Mouse (Mus musculus) limb, embryonic 12.5 days (tissue): ENCODE measurements around the gene Cmya5. TPM values are rescaled to one million over a fixed set of nuclear protein-coding genes. Genes with fewer than 3 reads are reported as not detected.

Experiments used
- ATAC-seq: fragments of 200-750 bp; cut with Nextera tagmentation; 2 replicates; pipeline ENCODE4 v1.8.0; 2017; ENCODE audit warnings: low read depth, moderate TSS enrichment; ENCODE audit not compliant: insufficient number of reproducible peaks, insufficient read depth, low FRiP score, low TSS enrichment
- H3K27ac ChIP-seq: fragments of 300-500 bp; sonication (generic); 2 replicates; pipeline ENCODE4 v1.5.1; 2016; ENCODE audit warnings: mild to moderate bottlenecking, moderate library complexity
- H3K27me3 ChIP-seq: fragments of 300-500 bp; sonication (generic); 2 replicates; pipeline ENCODE4 v1.6.1; 2016; ENCODE audit warnings: mild to moderate bottlenecking, moderate library complexity
- H3K36me3 ChIP-seq: fragments of 300-500 bp; sonication (generic); 2 replicates; pipeline ENCODE4 v1.6.1; 2016; ENCODE audit warnings: mild to moderate bottlenecking, moderate library complexity
- H3K4me1 ChIP-seq: fragments of 300-500 bp; sonication (generic); replicated peaks from 2 replicates; pipeline ENCODE4 v1.6.1; 2016
- H3K4me2 ChIP-seq: fragments of 300-500 bp; sonication (generic); 2 replicates; pipeline ENCODE4 v1.6.1; 2016; ENCODE audit warnings: mild to moderate bottlenecking, moderate library complexity
- H3K4me3 ChIP-seq: fragments of 300-500 bp; sonication (generic); replicated peaks from 2 replicates; pipeline ENCODE4 v1.5.1; 2016; ENCODE audit warnings: mild to moderate bottlenecking
- H3K9ac ChIP-seq: fragments of 300-500 bp; sonication (generic); replicated peaks from 2 replicates; pipeline ENCODE4 v1.6.1; 2016; ENCODE audit warnings: mild to moderate bottlenecking, moderate library complexity
- H3K9me3 ChIP-seq: fragments of 300-500 bp; sonication (generic); 2 replicates; pipeline ENCODE4 v1.6.1; 2016; ENCODE audit warnings: mild to moderate bottlenecking, moderate library complexity
- WGBS: fragments of 180-500 bp; shearing (Covaris S2); methylation state at CpG from one replicate; pipeline ENCODE4 v1.1.7; 2016; 5-methylcytosine and 5-hydroxymethylcytosine counted together
- polyA plus RNA-seq: library from polyadenylated mRNA; unstranded; fragments of >200 nt; fragmentation: Nextera tagmentation; extraction: Ambion mirVana; gene quantifications from 2 replicates; pipeline ENCODE4 v1.2.1, GENCODE M21; 2016

Cmya5 gene
- polyA plus RNA-seq, 1 experiment from 2014 or later, result 0.03 TPM

GRCm38 (mm10) chr13:93117241-93117640, 27.3 kb downstream of the Cmya5 start:
- H3K9me3 ChIP-seq, result no peaks in the 10 kb centered on the region
- H3K9ac ChIP-seq, result no peak overlapping the region
- no peaks in the 10 kb centered on the region for H3K27me3 ChIP-seq
- H3K4me3 ChIP-seq, result no peak overlapping the region
- ATAC-seq, result no peak
- H3K27ac ChIP-seq, result no peak overlapping the region
- H3K4me1 ChIP-seq, result no peaks in the 10 kb centered on the region
- no peaks in the 10 kb centered on the region for H3K36me3 ChIP-seq
- 81% methylated on average over 7 of the region's 7 CpGs for WGBS
- no peak overlapping the region for H3K4me2 ChIP-seq

- 84% methylated on average over 4 of the region's 4 CpGs for WGBS
- no peaks in the 10 kb centered on the region for H3K36me3 ChIP-seq
- H3K9me3 ChIP-seq, result no peaks in the 10 kb centered on the region
- H3K27ac ChIP-seq, result no peak overlapping the region
- ATAC-seq, result no peak
- H3K4me1 ChIP-seq, result no peaks in the 10 kb centered on the region
- no peaks in the 10 kb centered on the region for H3K27me3 ChIP-seq
- H3K4me2 ChIP-seq, result no peak overlapping the region
- no peak overlapping the region for H3K4me3 ChIP-seq
- H3K9ac ChIP-seq, result no peak overlapping the region
Observed at GRCm38 (mm10) chr13:93102340-93103090, 42.0 kb downstream of the Cmya5 start.

GRCm38 (mm10) chr13:93098596-93098995, 45.9 kb downstream of the Cmya5 start:
- Histone ChIP-seq H3K4me2 (no peak overlapping the region), H3K4me3 (no peak overlapping the region), H3K9ac (no peak overlapping the region), H3K27me3 (no peaks in the 10 kb centered on the region), H3K9me3 (no peaks in the 10 kb centered on the region), H3K4me1 (no peaks in the 10 kb centered on the region), H3K36me3 (no peaks in the 10 kb centered on the region), H3K27ac (no peak overlapping the region)
- 82% methylated on average over 3 of the region's 3 CpGs for WGBS
- no peak for ATAC-seq

- ATAC-seq, result no peak
- no peak overlapping the region for H3K4me3 ChIP-seq
- H3K9me3 ChIP-seq, result no peaks in the 10 kb centered on the region
- H3K4me1 ChIP-seq, result no peaks in the 10 kb centered on the region
- no peak overlapping the region for H3K27ac ChIP-seq
- H3K36me3 ChIP-seq, result no peaks in the 10 kb centered on the region
- no peak overlapping the region for H3K9ac ChIP-seq
- no peak overlapping the region for H3K4me2 ChIP-seq
- H3K27me3 ChIP-seq, result no peaks in the 10 kb centered on the region
- 91% methylated on average over 6 of the region's 6 CpGs for WGBS
Observed at GRCm38 (mm10) chr13:93096643-93097042, 47.9 kb downstream of the Cmya5 start.

GRCm38 (mm10) chr13:93095097-93095791, 49.3 kb downstream of the Cmya5 start:
- Histone ChIP-seq H3K4me3 (no peak overlapping the region), H3K27ac (no peak overlapping the region), H3K36me3 (no peaks in the 10 kb centered on the region), H3K27me3 (no peaks in the 10 kb centered on the region), H3K4me2 (no peak overlapping the region), H3K9ac (no peak overlapping the region), H3K4me1 (no peaks in the 10 kb centered on the region), H3K9me3 (no peaks in the 10 kb centered on the region)
- WGBS, result 84% methylated on average over 15 of the region's 15 CpGs
- ATAC-seq, result no peak

GRCm38 (mm10) chr13:93094204-93094935, 50.2 kb downstream of the Cmya5 start:
- 83% methylated on average over 10 of the region's 10 CpGs for WGBS
- Histone ChIP-seq H3K4me1 (no peaks in the 10 kb centered on the region), H3K36me3 (no peaks in the 10 kb centered on the region), H3K4me2 (no peak overlapping the region), H3K27me3 (no peaks in the 10 kb centered on the region), H3K9me3 (no peaks in the 10 kb centered on the region), H3K4me3 (no peak overlapping the region), H3K9ac (no peak overlapping the region), H3K27ac (no peak overlapping the region)
- ATAC-seq, result no peak

- Histone ChIP-seq H3K27me3 (no peaks in the 10 kb centered on the region), H3K4me1 (no peaks in the 10 kb centered on the region), H3K27ac (no peak overlapping the region), H3K4me3 (no peak overlapping the region), H3K9ac (no peak overlapping the region), H3K9me3 (no peaks in the 10 kb centered on the region), H3K4me2 (no peak overlapping the region), H3K36me3 (no peaks in the 10 kb centered on the region)
- 85% methylated on average over 5 of the region's 5 CpGs for WGBS
- no peak for ATAC-seq
Observed at GRCm38 (mm10) chr13:93093697-93094096, 50.8 kb downstream of the Cmya5 start.

- Histone ChIP-seq H3K9me3 (no peaks in the 10 kb centered on the region), H3K36me3 (no peaks in the 10 kb centered on the region), H3K27ac (no peak overlapping the region), H3K9ac (no peak overlapping the region), H3K4me1 (no peaks in the 10 kb centered on the region), H3K4me3 (no peak overlapping the region), H3K27me3 (no peaks in the 10 kb centered on the region), H3K4me2 (no peak overlapping the region)
- ATAC-seq, result no peak
- WGBS, result 59% methylated on average over 2 of the region's 2 CpGs
Observed at GRCm38 (mm10) chr13:93092916-93093429, 51.6 kb downstream of the Cmya5 start.

- WGBS, result 91% methylated on average over 10 of the region's 10 CpGs
- Histone ChIP-seq H3K9me3 (no peaks in the 10 kb centered on the region), H3K4me3 (no peak overlapping the region), H3K27ac (no peak overlapping the region), H3K27me3 (no peaks in the 10 kb centered on the region), H3K9ac (no peak overlapping the region), H3K4me2 (no peak overlapping the region), H3K36me3 (no peaks in the 10 kb centered on the region), H3K4me1 (no peaks in the 10 kb centered on the region)
- ATAC-seq, result no peak
Observed at GRCm38 (mm10) chr13:93091866-93092455, 52.6 kb downstream of the Cmya5 start.

GRCm38 (mm10) chr13:93091176-93091575, 53.3 kb downstream of the Cmya5 start:
- Histone ChIP-seq H3K9me3 (no peaks in the 10 kb centered on the region), H3K4me3 (no peak overlapping the region), H3K36me3 (no peaks in the 10 kb centered on the region), H3K9ac (no peak overlapping the region), H3K4me1 (no peaks in the 10 kb centered on the region), H3K27me3 (no peaks in the 10 kb centered on the region), H3K4me2 (no peak overlapping the region), H3K27ac (no peak overlapping the region)
- WGBS, result 92% methylated on average over 9 of the region's 9 CpGs
- no peak for ATAC-seq

GRCm38 (mm10) chr13:93089481-93089880, 55.0 kb downstream of the Cmya5 start:
- Histone ChIP-seq H3K27me3 (no peaks in the 10 kb centered on the region), H3K4me1 (no peaks in the 10 kb centered on the region), H3K4me3 (no peak overlapping the region), H3K4me2 (no peak overlapping the region), H3K9me3 (no peaks in the 10 kb centered on the region), H3K27ac (no peak overlapping the region), H3K9ac (no peak overlapping the region), H3K36me3 (no peaks in the 10 kb centered on the region)
- ATAC-seq, result no peak
- 79% methylated on average over 5 of the region's 5 CpGs for WGBS
